Mouse (Mus musculus): ENCODE results near the gene Tmem265.

Tmem265 gene

DNA sequence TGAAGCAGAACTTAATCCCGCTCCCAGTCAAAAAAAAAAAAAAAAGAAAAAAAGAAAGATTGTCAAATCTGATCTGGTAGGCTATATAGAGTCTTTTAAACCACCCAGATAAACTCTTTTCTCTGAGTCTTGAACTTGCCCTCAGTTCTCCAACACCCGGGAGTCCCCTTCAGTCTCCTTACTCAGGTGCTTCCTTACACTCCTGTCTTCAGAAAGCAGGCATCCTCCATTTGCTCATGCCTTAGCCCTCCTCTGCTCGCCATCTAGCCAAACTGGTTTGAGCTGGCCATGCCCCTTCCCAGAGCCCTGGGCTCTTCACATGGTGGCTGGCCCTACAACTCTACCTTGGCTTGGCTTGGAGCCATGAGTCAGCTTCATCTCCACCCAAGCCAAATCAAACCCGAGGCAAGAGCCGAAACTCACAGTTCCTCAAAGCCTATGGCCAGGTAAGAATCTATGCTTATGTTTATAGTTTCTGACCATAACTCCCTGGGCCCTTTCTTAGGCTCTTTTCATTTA, at the start of gene Tmem265:
Tmem265 (plus strand) TSS at position 51 of the 519 bp plus-strand sequence.
- DNase-seq: no peak

GRCm38 (mm10) chr7:127511808-127512230, 49.4 kb upstream of the Tmem265 start, which contains the start of gene Srcap:
Gene Srcap (plus strand): TSS chr7:127511983.
- DNase-seq: peak; percentile 97

DNA sequence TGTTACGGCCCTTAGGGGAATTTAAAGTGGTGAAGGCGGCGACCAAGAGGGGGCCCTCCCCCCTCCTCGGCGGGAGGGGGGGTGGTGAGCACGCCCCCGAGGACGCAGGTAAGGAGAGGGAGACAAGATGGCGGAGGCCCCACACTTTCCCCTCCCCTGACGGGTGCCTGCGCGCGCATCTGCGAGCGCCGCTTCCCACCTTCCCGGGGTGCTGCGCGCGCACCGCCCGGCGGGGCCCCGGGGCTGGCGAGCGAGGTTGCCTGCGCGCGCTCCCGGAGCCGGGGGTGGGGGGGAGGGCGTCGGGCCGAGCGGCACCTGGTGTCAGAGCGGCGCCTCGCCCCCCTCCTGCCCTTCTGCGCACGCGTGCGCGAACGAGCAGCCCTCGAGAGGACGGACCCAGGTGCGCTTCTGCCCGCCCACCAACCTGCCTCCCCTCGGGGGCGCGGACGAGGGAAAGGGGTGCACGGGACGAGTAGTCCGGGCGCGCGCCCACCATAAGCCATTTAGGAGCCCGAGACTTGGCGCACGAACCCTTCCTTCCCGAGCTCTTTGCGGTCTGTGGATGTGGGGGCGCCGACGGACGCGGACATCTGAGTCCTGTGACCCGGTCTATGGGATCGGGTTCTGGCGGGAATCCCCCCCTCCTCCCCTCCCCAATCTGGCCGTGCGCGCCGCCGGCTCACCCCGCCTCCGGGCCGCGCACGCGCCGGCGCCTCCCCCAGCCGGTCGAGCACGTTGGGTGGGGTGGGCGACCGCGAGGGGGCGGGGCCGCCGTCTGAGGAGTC, 48.8 kb upstream of the Tmem265 start:
- peak; percentile 92 for DNase-seq

- DNase-seq: peak; percentile 61
These were observed 48.2 kb upstream of the Tmem265 start for GRCm38 (mm10) chr7:127513016-127513390.

GRCm38 (mm10) chr7:127513781-127514180, 47.4 kb upstream of the Tmem265 start:
- no peak for DNase-seq

GRCm38 (mm10) chr7:127515846-127516245, 45.3 kb upstream of the Tmem265 start:
- no peak for DNase-seq

- DNase-seq: no peak
These were observed 44.8 kb upstream of the Tmem265 start for GRCm38 (mm10) chr7:127516344-127516743.

DNA sequence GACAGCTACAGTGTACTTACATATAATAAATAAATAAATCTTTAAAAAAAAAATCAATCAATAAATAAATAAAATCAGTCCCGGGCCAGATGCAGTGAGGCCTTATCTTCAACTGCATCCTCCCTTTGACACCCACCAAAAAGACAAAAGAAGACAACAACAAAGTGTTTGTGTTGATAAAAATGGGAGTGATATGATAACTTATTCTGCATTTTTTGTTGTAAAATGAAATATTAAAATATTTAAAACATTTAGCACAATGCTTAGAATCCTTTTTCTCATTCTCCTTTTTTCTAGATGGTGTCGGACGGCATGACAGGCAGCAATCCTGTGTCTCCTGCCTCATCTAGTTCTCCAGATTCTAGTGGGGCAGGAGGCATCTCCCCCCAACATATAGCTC, 41.9 kb upstream of the Tmem265 start, which contains the start of gene Gm42715:
Gm42715 (plus strand) TSS at position 301 of the 400 bp plus-strand sequence.
- no peak for DNase-seq

DNA sequence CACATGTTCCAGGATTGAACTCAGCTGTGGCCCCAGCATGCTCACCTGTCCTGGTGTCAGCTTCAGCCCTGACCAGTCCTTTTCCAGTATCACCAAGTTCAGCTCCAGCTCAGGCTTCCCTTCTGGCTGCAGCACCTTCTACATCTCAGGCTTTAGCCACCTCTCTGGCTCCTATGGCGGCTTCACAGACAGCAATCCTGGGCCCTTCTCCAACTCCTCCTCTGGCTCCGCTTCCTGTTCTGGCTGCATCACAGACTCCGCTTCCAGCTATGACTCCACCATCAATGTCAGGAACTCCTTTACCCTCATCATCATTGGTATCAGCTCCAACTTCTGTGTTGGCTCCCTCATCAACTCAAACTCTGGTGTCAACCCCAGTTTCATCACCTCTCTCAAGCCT, 19.5 kb upstream of the Tmem265 start:
- no peak for DNase-seq

- peak; percentile 80 for DNase-seq
These were observed 11.9 kb upstream of the Tmem265 start for GRCm38 (mm10) chr7:127549116-127549835.

- DNase-seq: no peak
These were observed 9.6 kb upstream of the Tmem265 start for GRCm38 (mm10) chr7:127551558-127551957.

DNA sequence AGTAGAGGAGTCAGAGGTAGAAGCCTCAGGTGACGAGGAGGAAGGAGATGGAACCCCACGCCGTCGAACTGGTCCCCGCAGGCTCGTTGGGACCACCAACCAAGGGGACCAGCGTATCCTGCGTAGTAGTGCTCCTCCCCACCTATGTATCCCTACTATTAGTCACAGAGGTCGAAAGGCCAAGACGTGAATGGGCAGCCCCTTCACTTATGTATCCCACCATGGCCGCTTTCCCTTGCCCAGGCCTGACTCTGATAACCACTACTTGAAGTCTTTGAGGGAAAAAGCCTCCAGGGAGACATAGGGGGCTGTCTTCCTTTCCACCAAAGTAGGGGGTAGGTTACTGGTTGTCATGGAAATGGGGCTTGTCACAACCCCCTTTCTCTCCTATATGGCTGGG, 610 bp upstream of the Tmem265 start:
- no peak for DNase-seq

DNA sequence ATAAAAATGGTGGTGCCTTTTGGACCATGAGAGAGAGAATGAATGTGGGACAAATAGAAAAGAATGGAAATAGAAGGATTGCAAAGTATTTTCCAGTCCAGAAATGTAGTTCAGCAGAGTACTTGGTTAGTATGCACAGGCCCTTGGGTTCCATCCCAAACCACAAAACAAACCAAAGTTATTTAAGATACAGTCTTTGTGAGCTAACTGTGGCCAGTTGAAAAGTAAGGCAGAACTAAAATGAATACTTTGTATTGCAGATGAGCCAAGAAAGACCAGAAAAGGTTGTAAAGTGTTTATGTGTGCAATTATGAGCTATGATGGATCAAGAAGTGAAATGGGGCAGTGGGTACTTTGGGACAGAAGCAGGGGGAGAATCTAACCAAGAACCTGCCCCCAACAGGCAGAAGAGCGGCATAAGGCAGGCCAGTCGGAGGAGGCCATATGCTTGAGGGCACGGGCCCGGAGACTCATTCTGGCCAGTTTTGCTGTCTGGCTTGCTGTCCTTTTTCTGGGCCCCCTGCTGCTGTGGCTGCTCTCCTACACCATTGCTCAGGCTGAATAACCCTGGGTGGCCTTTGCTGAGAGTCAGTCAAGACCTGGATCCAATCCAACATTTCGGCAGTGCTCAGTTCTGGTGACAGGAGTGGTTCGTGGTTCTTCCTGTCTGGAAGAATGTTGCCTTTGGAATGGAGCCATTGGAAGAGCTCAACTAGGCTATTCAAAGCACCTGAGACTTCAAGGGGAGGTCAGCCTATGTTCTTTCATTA, 3.4 kb downstream of the Tmem265 start:
- DNase-seq: peak; percentile 98

- DNase-seq: peak; percentile 98
These were observed 11.8 kb downstream of the Tmem265 start, which contains the start of gene Phkg2 for GRCm38 (mm10) chr7:127572895-127573471. Gene Phkg2 (plus strand): TSS chr7:127573340.

DNA sequence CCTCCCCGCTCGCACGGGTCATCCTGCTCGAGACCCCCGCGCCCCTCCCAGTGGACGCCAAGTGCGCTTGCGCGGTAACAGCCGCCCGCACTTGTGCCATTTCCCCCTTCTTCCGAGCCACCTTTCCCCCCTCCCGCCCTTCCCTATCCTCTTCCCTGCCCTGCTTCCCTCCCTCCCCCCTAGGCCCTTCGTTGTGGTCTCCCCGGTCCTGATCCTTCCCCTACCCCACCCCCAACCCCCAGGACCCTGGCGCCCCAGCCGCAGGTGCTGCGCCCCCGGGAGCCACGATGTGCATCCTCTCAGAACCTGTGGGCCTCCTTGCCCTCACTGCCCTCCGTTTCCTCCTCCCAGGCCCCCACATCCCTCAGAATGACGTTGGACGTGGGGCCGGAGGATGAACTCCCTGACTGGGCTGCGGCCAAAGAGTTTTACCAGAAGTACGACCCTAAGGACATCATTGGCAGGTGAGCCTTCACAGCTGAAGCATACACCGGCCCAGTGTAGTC, 12.4 kb downstream of the Tmem265 start:
- peak; percentile 56 for DNase-seq

DNA sequence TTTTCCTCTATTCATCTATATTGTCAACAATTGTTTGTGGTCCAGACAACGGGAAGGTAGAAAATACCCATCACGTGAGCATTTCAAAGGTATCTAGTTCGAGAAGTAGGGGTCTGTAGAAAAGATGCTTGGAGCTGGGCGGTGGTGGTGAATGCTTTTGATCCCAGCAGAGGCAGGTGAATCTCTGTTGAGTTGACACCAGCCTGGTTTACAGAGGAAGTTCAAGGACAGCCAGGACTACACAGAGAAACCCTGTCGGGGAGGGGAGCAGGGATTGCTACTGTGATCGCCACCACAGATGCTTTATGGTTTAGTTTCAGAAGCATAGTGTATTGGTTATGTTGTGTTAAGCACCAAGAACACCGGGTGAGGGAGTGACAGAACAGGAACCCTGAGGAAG, 12.9 kb downstream of the Tmem265 start:
- DNase-seq: peak; percentile 37

DNA sequence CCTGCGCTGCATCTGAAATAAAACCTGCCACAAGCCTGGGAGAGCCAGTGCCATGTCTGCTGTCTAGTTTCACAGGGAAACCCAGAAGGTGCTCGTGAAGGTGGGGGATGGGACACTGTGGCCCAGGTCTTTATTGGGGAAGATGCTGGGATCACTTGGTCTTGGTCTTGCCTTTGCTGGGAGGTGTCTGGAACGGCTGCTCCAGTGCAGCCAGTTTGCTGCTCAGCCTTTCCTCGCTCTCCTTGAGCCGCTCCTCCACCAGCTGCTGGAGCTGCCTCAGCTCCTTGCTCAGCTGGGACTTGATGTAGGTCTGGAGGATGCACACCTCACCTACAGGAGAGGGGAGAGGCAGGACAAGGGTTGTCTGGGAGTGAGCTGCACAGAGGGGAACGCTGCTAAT, 22.1 kb downstream of the Tmem265 start:
- no peak for DNase-seq

- no peak for DNase-seq
These were observed 23.8 kb downstream of the Tmem265 start for GRCm38 (mm10) chr7:127585031-127585430.

- DNase-seq: no peak
These were observed 25.0 kb downstream of the Tmem265 start for GRCm38 (mm10) chr7:127586149-127586548.

DNA sequence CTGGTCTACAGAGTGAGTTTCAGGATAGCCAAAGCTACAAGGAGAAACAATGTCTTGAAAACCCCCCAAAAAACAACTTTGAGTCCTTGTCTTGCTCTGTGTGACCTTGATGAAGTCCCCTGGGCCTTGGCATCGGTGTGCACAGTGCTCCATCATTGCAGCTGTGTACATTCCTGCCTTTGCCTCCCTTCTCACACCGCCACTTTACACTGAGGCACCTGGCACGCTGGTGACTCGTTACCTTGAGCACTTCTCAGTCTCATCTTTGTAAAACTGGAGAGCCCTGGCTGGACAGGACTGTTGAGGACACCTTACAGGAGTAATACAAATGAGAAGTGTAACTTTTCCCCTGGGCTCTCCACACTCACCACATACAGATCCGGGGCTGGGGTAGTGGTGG, 26.0 kb downstream of the Tmem265 start:
- DNase-seq: no peak

DNA sequence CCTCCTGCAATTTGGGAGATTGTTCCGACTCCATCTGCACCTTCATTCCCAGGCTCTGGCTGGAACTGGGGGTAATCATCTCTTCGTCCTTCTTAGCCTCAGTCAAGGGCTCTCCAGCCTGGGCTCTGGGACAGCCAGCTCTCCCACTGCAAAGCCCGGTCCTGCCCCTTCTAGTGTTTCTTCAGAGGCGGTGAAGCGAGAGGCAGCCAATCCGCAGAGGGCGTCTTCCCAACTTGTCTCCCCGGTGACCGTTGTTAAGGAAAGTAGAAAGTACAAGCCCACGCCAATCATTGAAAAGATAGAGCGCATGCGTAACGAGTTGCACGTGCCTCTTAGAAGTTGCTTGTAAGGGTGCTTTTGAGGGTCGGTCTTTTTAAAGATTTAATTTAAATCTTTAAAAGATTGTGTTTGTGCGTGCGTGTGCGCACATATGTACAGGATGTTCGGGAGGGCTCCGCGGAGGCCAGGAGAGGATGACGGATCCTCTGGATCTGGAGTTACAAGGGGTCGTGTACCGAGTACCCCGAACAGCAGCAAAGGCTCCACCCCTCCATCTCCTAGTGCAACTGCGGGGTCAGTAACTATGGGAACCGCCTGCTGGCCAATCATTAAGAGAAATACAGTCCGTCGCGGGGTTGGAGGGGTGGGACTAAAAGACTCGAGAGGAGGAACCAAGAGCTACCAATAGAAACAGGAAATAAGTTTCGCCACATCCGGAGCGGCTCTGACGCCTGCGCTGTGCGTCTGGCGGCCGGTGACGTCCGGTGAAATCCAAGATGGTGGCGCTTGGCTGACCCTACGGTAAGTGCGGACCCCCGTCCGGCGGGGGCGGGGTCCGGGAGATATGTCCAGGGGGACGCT, 27.1 kb downstream of the Tmem265 start, which contains the start of the genes Ccdc189 and Rnf40:
Ccdc189 (minus strand) TSS at position 585 of the 861 bp plus-strand sequence.
Rnf40 (plus strand) TSS at position 757 of the 861 bp plus-strand sequence.
- peak; percentile 94 for DNase-seq
